Mouse (Mus musculus) c-Kit-positive CD71-positive TER-119-negative erythroid progenitor cells, embryonic 14.5 days (primary cell): Measurements from ENCODE around the gene Olfr134.
"Not testable (repeated sequence)": the region's sequence is repeated elsewhere in the genome, so short reads cannot be mapped to it uniquely, and the experiment has no call there.

ENCODE experiments used
- DNase-seq: peaks from one replicate; pipeline ENCODE4 v3.0.0-alpha.2; 2013; ENCODE audit warnings: low read depth

The Olfr134 gene

GRCm38 (mm10) chr17:38171088-38171487, at the start of gene Olfr134:
Gene Olfr134 (plus strand): TSS chr17:38171388.
- DNase-seq: no peak

GRCm38 (mm10) chr17:38124199-38124598, 47.0 kb upstream of the Olfr134 start:
- DNase-seq: not testable (repeated sequence)

- not testable (repeated sequence) for DNase-seq
Observed at GRCm38 (mm10) chr17:38125371-38125770, 45.8 kb upstream of the Olfr134 start.

- DNase-seq: no peak
Observed at GRCm38 (mm10) chr17:38134426-38134825, 36.8 kb upstream of the Olfr134 start, which contains the start of gene Olfr132. Gene Olfr132 (minus strand): TSS chr17:38134526.

- no peak for DNase-seq
Observed at GRCm38 (mm10) chr17:38144981-38145380, 26.2 kb upstream of the Olfr134 start, which contains the start of gene Olfr133. Gene Olfr133 (plus strand): TSS chr17:38145281.

- DNase-seq: no peak
Observed at GRCm38 (mm10) chr17:38204035-38204434, 32.8 kb downstream of the Olfr134 start, which contains the start of gene Olfr135. Gene Olfr135 (plus strand): TSS chr17:38204335.
